Mouse (Mus musculus) hematopoietic stem cell, adult 5-6 weeks (primary cell): Measurements from ENCODE around the gene Lrp5. TPM values are rescaled to one million over a fixed set of nuclear protein-coding genes. Genes with fewer than 3 reads are reported as not detected.
"Not testable (repeated sequence)": the region's sequence is repeated elsewhere in the genome, so short reads cannot be mapped to it uniquely, and the experiment has no call there.

ENCODE experiments used
- ATAC-seq, 2 experiments: fragments of 125-278 bp in 1 of 2; replicated peaks in 1 of 2; 2 replicates each; pipeline ENCODE4 v1.8.0; 2016 to 2017; ENCODE audit warnings: inconsistent platforms in 2 of 2, mild to moderate bottlenecking in 2 of 2, moderate number of reproducible peaks in 2 of 2, low read depth in 1 of 2, moderate TSS enrichment in 1 of 2; ENCODE audit not compliant: low FRiP score in 2 of 2, poor library complexity in 2 of 2, severe bottlenecking in 2 of 2, insufficient read depth in 1 of 2, low TSS enrichment in 1 of 2
- total RNA-seq: library from RNA; stranded (forward); fragments of 172-1452, 232-1000 nt; gene quantifications from 2 replicates; pipeline ENCODE4 v1.2.3, GENCODE M21; 2017

Gene Lrp5
- total RNA-seq, 1 experiment from 2014 or later: 22.0 TPM

DNA sequence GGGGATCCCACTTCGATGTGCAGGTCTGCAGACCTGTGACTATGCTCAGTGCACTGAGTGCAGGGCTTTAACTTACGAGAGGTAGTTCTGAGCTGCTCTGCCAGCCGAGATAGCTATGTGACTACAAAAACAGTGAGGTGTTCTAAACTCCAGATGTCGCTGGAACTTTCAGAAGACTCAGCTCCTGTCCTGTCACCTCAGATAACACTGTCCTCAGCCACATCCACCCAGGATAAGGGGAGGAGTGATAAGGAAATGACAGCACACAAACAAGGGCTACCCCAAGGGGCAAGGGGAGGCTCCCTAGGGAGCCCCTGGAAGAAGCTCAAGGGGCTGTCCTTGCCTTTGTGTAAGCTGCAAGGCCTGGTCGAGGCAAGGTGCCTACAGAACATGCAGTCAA, 96.8 kb downstream of the Lrp5 start:
- no peak for ATAC-seq

- not testable (repeated sequence) for ATAC-seq
Measured at GRCm38 (mm10) chr19:3587729-3588128, 98.6 kb downstream of the Lrp5 start.

DNA sequence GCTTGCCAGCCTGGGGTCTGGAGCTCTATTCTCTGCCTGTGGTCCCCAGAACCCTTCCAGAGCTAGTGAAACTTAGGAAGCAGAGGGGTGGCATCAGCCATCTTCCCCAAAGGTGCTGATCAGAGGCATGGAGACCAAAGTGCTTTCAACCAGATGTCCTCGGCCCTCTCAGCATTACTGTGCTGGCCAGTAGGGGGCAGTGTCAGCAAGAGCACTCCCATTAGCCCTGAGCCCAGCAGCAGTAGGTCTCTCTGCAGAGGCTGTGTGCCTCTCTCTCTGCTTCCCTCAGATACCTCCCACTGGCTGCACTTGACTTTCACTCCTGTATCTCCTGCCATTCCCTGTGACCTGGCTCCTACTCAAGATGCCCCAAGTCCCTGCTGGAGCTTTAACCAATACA, 99.8 kb downstream of the Lrp5 start:
- ATAC-seq: peak; percentile 56 to 60; a peak in 2 of 4 replicates

- ATAC-seq: no peak
Measured at GRCm38 (mm10) chr19:3586026-3586425, 100.3 kb downstream of the Lrp5 start.

DNA sequence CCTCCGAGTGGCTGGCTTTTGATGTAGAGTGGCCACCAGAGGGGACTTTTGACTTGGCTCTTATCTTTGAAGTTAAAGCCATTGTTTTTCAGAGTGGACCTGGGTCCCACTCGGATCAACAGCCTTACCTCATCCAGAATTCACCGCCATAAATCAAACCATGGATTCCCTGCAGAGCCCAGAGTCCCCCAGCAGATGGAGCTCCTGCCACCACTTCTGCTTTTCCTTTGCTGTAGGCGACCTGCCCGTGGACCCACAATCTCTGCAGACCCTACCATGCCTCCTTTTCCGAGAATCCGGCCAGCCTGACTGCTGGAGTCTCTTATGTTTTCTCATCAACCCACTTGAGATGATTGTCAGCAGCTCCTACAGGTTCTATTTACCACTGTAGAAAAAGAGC, 105.0 kb downstream of the Lrp5 start:
- peak; percentile 65 to 78; a peak in 3 of 4 replicates for ATAC-seq

GRCm38 (mm10) chr19:3577911-3578290, 108.5 kb downstream of the Lrp5 start:
- ATAC-seq: no peak

DNA sequence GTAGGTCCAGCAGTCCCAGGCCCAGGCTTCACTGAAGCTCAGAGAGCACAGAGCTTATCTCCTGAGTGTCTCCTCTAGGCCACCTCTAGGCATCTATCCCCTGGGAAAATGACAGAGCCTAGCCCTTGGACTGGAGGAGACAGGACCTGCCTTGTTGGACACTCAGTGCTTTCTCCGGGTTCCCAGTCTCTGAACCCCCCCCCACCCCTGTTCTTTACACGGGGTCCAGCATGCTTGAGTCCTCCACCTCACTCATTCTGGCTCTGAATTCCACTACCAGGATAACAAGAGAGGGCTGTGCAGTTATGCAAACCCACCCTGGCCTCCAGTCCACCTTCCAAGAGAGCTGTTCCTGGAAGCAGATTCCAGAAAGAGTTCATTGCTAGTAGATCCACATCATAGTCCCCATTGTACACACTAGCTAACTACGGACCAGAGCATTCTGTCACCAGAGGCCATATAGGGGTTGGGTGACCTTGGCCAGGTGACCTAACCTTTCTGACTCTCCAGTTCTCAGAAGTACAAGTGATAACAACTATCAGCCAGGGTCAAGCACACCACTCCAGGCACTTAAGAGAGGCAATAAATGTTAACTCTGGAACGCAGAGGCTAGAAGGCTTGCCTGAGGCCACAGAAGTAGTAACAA, 109.0 kb downstream of the Lrp5 start:
- ATAC-seq: no peak

- ATAC-seq: no peak
Measured at GRCm38 (mm10) chr19:3576451-3577264, 109.7 kb downstream of the Lrp5 start.

DNA sequence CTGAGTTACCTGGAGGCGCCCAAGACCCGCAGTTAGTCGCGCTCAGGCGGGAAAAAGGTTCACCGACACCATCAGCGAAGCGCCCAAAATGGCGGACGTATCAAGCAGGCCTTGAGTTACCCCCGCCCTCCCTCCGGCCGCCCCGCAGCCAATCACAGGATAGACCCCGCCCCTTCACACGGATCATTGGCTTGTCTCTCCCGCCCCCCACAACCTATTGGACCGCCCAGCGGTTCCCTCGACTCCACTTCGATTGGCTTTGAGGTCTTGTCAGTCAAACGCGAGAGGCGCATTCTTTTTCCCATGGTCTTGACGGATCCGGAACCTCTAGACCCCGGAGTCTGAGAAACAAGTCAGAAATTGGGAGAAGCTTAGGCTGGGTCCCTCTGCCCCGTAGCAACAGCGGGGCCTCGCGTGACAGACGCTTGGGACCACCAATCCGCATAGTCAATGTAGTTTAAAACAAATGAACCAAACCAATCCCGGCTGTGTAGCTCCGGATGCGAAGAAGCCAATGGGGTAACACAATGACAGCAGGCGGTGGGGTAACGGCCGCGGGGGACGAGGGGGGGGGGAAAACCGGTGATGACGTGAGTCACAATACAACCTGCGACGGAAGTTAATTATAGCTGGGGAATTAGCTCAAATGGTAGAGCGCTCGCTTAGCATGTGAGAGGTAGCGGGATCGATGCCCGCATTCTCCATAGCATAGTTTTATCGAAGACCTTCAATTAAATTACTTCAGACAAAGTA, 110.6 kb downstream of the Lrp5 start, which contains the start of gene Ppp6r3:
Gene Ppp6r3 (minus strand): TSS at position 118 of the 753 bp plus-strand sequence.
- peak; percentile 94 for ATAC-seq

DNA sequence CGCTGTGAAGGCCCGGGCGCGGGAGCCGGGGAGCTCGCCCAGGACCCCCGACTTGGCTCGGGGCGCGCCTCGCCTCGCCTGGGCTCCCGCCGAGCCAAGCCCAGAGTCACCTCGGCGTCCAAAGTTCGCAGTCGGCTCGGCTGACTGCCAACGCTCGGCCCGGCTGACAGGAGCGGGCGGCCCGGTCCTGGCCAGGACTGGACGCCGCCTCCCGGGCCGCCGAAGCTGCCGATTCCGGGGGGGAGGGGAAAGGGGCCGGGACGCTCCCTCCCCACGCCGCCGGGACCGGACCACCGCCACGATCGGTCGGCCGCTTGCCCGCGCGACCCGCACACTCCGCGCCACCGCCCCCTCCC, 111.1 kb downstream of the Lrp5 start:
- ATAC-seq: no peak

- no peak for ATAC-seq
Measured at GRCm38 (mm10) chr19:3574593-3575094, 111.7 kb downstream of the Lrp5 start.

GRCm38 (mm10) chr19:3564309-3564708, 122.1 kb downstream of the Lrp5 start:
- ATAC-seq: no peak

- peak in 1 of 2 experiments; percentile 29; a peak in 1 of 4 replicates for ATAC-seq
Measured at GRCm38 (mm10) chr19:3562752-3563151, 123.6 kb downstream of the Lrp5 start.

- no peak for ATAC-seq
Measured at GRCm38 (mm10) chr19:3562298-3562697, 124.1 kb downstream of the Lrp5 start.

- ATAC-seq: no peak
Measured at GRCm38 (mm10) chr19:3556169-3556827, 130.1 kb downstream of the Lrp5 start.

DNA sequence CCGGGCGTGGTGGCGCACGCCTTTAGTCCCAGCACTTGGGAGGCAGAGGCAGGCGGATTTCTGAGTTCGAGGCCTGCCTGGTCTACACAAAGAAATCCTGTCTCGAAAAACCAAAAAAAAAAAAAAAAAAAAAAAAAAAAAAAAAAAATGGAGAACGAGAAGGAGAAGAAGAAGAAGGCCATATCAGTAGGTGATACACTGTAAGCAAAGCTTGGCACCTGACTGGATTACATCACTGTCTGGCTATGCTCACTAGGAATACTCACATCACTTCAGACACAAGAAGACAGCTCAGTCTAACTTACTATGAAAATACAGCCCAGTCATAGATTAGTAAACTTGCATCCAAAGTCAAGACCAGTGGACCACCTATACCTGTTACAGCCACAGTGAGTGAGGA, 131.6 kb downstream of the Lrp5 start:
- no peak for ATAC-seq

GRCm38 (mm10) chr19:3551573-3552159, 134.7 kb downstream of the Lrp5 start:
- no peak for ATAC-seq
